Mouse (Mus musculus) heart, postnatal 0 days (tissue): ENCODE results near the gene Dock3. TPM values are rescaled to one million over a fixed set of nuclear protein-coding genes. Genes with fewer than 3 reads are reported as not detected.
"Not testable (repeated sequence)": the region's sequence is repeated elsewhere in the genome, so short reads cannot be mapped to it uniquely, and the experiment has no call there.

Source experiments
- ATAC-seq: fragments of 200-750 bp; cut with Nextera tagmentation; 2 replicates; pipeline ENCODE4 v1.8.0; 2017; ENCODE audit warnings: low read depth, moderate number of reproducible peaks, moderate library complexity; ENCODE audit not compliant: insufficient read depth
- DNase-seq: peaks from one replicate; pipeline ENCODE4 v3.0.0-alpha.2; 2016; ENCODE audit warnings: low spot score
- H3K27ac ChIP-seq: fragments of 300-500 bp; sonication (generic); 2 replicates; pipeline ENCODE4 v1.5.1; 2014; ENCODE audit warnings: low read depth, mild to moderate bottlenecking
- H3K27me3 ChIP-seq: fragments of 300-500 bp; sonication (generic); 2 replicates; pipeline ENCODE4 v1.6.1; 2014; ENCODE audit warnings: low read length, mixed read lengths; ENCODE audit not compliant: control insufficient read depth, insufficient read depth
- H3K36me3 ChIP-seq: fragments of 300-500 bp; sonication (generic); replicated peaks from 2 replicates; pipeline ENCODE4 v1.6.1; 2014; ENCODE audit warnings: low read length, mixed read lengths; ENCODE audit not compliant: control insufficient read depth, insufficient read depth
- H3K4me1 ChIP-seq: fragments of 300-500 bp; sonication (generic); 2 replicates; pipeline ENCODE4 v1.6.1; 2014; ENCODE audit warnings: antibody characterized with exemption; ENCODE audit not compliant: control insufficient read depth, insufficient read depth
- H3K4me2 ChIP-seq: fragments of 300-500 bp; sonication (generic); 2 replicates; pipeline ENCODE4 v1.6.1; 2014; ENCODE audit warnings: low read depth, mild to moderate bottlenecking, low read length, moderate library complexity
- H3K4me3 ChIP-seq: fragments of 300-500 bp; sonication (generic); 2 replicates; pipeline ENCODE4 v1.5.1; 2014; ENCODE audit warnings: low read depth, low read length
- H3K9ac ChIP-seq: fragments of 300-500 bp; sonication (generic); replicated peaks from 2 replicates; pipeline ENCODE4 v1.6.1; 2014; ENCODE audit warnings: low read depth, low read length, mixed read lengths
- H3K9me3 ChIP-seq: fragments of 300-500 bp; sonication (generic); replicated peaks from 2 replicates; pipeline ENCODE4 v1.6.1; 2016; ENCODE audit warnings: low read length; ENCODE audit not compliant: control insufficient read depth
- CTCF ChIP-seq: IDR thresholded peaks from 2 replicates; pipeline ENCODE4 v1.5.1; 2016; ENCODE audit warnings: antibody characterized with exemption, control low read depth, low read depth
- EP300 ChIP-seq: IDR thresholded peaks from 2 replicates; pipeline ENCODE4 v1.6.1; 2016; ENCODE audit warnings: antibody characterized with exemption, low read depth
- WGBS: fragments of 180-500 bp; shearing (Covaris S2); extraction: QIAGEN DNeasy Blood & Tissue Kit; methylation state at CpG from one replicate; pipeline ENCODE4 v1.1.7; 2014; 5-methylcytosine and 5-hydroxymethylcytosine counted together
- polyA plus RNA-seq: library from polyadenylated mRNA; unstranded; fragments of >200 nt; fragmentation: Nextera tagmentation; extraction: Ambion mirVana; gene quantifications from 2 replicates; pipeline ENCODE4 v1.2.1, GENCODE M21; 2015
- total RNA-seq: library from RNA; depleted of rRNA; stranded (reverse); fragments of >200 nt; gene quantifications from 2 replicates; pipeline ENCODE4 v1.2.3, GENCODE M21; 2014; ENCODE audit warnings: low replicate concordance

Dock3 gene
- total and polyA plus RNA-seq, 2 experiments from 2014 or later: 0.16 to 11.6 TPM

- no peak for ATAC-seq
- H3K27me3 ChIP-seq: no peaks in the 10 kb centered on the region
- H3K9ac ChIP-seq: no peak overlapping the region
- DNase-seq: no peak
- no peaks in the 10 kb centered on the region for H3K9me3 ChIP-seq
- no peak overlapping the region for H3K4me2 ChIP-seq
- TF ChIP-seq CTCF: no peak
- no peak for TF ChIP-seq EP300
- no peak overlapping the region for H3K4me3 ChIP-seq
- no peak overlapping the region for H3K27ac ChIP-seq
- 52% methylated on average over 3 of the region's 3 CpGs for WGBS
- H3K4me1 ChIP-seq: no peaks in the 10 kb centered on the region
- H3K36me3 ChIP-seq: no peaks in the 10 kb centered on the region
Observed at GRCm38 (mm10) chr9:107112791-107113190, 118.9 kb downstream of the Dock3 start.

GRCm38 (mm10) chr9:107112056-107112455 lies 119.7 kb downstream of the Dock3 start:
- no peak for DNase-seq
- Histone ChIP-seq H3K27me3 (no peaks in the 10 kb centered on the region), H3K4me1 (no peaks in the 10 kb centered on the region), H3K9me3 (no peaks in the 10 kb centered on the region), H3K4me2 (no peak overlapping the region), H3K9ac (no peak overlapping the region), H3K36me3 (no peaks in the 10 kb centered on the region), H3K27ac (no peak overlapping the region), H3K4me3 (no peak overlapping the region)
- WGBS: 42% methylated on average over 2 of the region's 2 CpGs
- ATAC-seq: no peak
- TF ChIP-seq CTCF (no peak), EP300 (no peak)

GRCm38 (mm10) chr9:107099487-107099886 lies 132.2 kb downstream of the Dock3 start:
- H3K4me3 ChIP-seq: no peak overlapping the region
- no peaks in the 10 kb centered on the region for H3K36me3 ChIP-seq
- no peak for ATAC-seq
- no peaks in the 10 kb centered on the region for H3K27me3 ChIP-seq
- H3K4me1 ChIP-seq: no peaks in the 10 kb centered on the region
- 56% methylated on average over 6 of the region's 6 CpGs for WGBS
- no peak overlapping the region for H3K4me2 ChIP-seq
- no peaks in the 10 kb centered on the region for H3K9me3 ChIP-seq
- no peak for DNase-seq
- TF ChIP-seq CTCF (no peak), EP300 (no peak)
- no peak overlapping the region for H3K9ac ChIP-seq
- H3K27ac ChIP-seq: no peak overlapping the region

- H3K4me3 ChIP-seq, ATAC-seq, H3K4me2 ChIP-seq, H3K27me3 ChIP-seq, H3K9me3 ChIP-seq, DNase-seq, H3K4me1 ChIP-seq, H3K27ac ChIP-seq, H3K9ac ChIP-seq, H3K36me3 ChIP-seq: not testable (repeated sequence)
- 48% methylated on average over 17 of the region's 17 CpGs for WGBS
Observed at GRCm38 (mm10) chr9:107089451-107089850, 142.3 kb downstream of the Dock3 start.

GRCm38 (mm10) chr9:107087531-107087930 lies 144.2 kb downstream of the Dock3 start:
- ATAC-seq (no peak), DNase-seq (no peak)
- H3K4me1 ChIP-seq: no peaks in the 10 kb centered on the region
- 72% methylated on average over 2 of the region's 2 CpGs for WGBS
- H3K4me3 ChIP-seq: no peak overlapping the region
- no peaks in the 10 kb centered on the region for H3K9me3 ChIP-seq
- H3K9ac ChIP-seq: no peak overlapping the region
- no peaks in the 10 kb centered on the region for H3K36me3 ChIP-seq
- TF ChIP-seq EP300 (no peak), CTCF (no peak)
- H3K27ac ChIP-seq: no peak overlapping the region
- no peak overlapping the region for H3K4me2 ChIP-seq
- no peaks in the 10 kb centered on the region for H3K27me3 ChIP-seq

GRCm38 (mm10) chr9:107037947-107038346 lies 193.8 kb downstream of the Dock3 start:
- WGBS: 81% methylated on average over 2 of the region's 2 CpGs
- Histone ChIP-seq H3K9ac (no peak overlapping the region), H3K4me1 (no peaks in the 10 kb centered on the region), H3K9me3 (no peaks in the 10 kb centered on the region), H3K27me3 (no peaks in the 10 kb centered on the region), H3K27ac (no peak overlapping the region), H3K4me3 (no peak overlapping the region), H3K36me3 (no peaks in the 10 kb centered on the region), H3K4me2 (no peak overlapping the region)
- ATAC-seq (no peak), DNase-seq (no peak)
- TF ChIP-seq CTCF (no peak), EP300 (no peak)
